Mouse (Mus musculus): ENCODE measurements at regions not wholly inside any gene's neighbourhood (a gene's known extent, or its start where the extent isn't known, plus 50 kb on each side); places are given as distances from the start of the nearest gene placed in this dataset.

GRCm38 (mm10) chr15:97458748-97459221 lies 211.7 kb upstream of the Amigo2 start:
- TF ChIP-seq POLR2AphosphoS5 (IDR thresholded peaks at IDR 0.05; ENCODE audit: insufficient replicate concordance, low read depth, low read length) (no peak), CTCF (IDR thresholded peaks at IDR 0.05; ENCODE audit: low read depth, low read length) (no peak), TAL1 (conservative IDR thresholded peaks at IDR 0.05; ENCODE audit: low read depth, low read length) (no peak), GATA1 (IDR thresholded peaks at IDR 0.05; ENCODE audit: borderline replicate concordance, low read length) (no peak), GATA2 (IDR thresholded peaks at IDR 0.05; ENCODE audit: borderline replicate concordance, low read depth, low read length) (no peak)
